Mouse (Mus musculus) embryonic facial prominence, embryonic 10.5 days (tissue): ENCODE results near the gene Rnf151. TPM values are rescaled to one million over a fixed set of nuclear protein-coding genes. Genes with fewer than 3 reads are reported as not detected.
A peak's percentile ranks its signal among the peaks of the same experiment; 100 is the strongest.
"Not testable (repeated sequence)": the region's sequence is repeated elsewhere in the genome, so short reads cannot be mapped to it uniquely, and the experiment has no call there.

ENCODE experiments used
- DNase-seq: peaks from one replicate; pipeline ENCODE4 v3.0.0-alpha.2; 2017; ENCODE audit warnings: low spot score
- H3K27ac ChIP-seq: fragments of 300-500 bp; sonication (generic); replicated peaks from 2 replicates; pipeline ENCODE4 v1.5.1; 2016; ENCODE audit warnings: mild to moderate bottlenecking
- H3K27me3 ChIP-seq: fragments of 300-500 bp; sonication (generic); replicated peaks from 2 replicates; pipeline ENCODE4 v1.6.1; 2016; ENCODE audit warnings: low read depth, mild to moderate bottlenecking; ENCODE audit not compliant: poor library complexity, severe bottlenecking
- H3K36me3 ChIP-seq: fragments of 300-500 bp; sonication (generic); replicated peaks from 2 replicates; pipeline ENCODE4 v1.6.1; 2016; ENCODE audit warnings: mild to moderate bottlenecking, moderate library complexity
- H3K4me1 ChIP-seq: fragments of 300-500 bp; sonication (generic); 2 replicates; pipeline ENCODE4 v1.6.1; 2016
- H3K4me3 ChIP-seq: fragments of 300-500 bp; sonication (generic); 2 replicates; pipeline ENCODE4 v1.5.1; 2016; ENCODE audit warnings: mild to moderate bottlenecking, moderate library complexity
- H3K9me3 ChIP-seq: fragments of 300-500 bp; sonication (generic); 2 replicates; pipeline ENCODE4 v1.6.1; 2016; ENCODE audit warnings: mild to moderate bottlenecking
- WGBS: fragments of 180-500 bp; shearing (Covaris S2); methylation state at CpG from one replicate; pipeline ENCODE4 v1.1.7; 2016; 5-methylcytosine and 5-hydroxymethylcytosine counted together
- polyA plus RNA-seq: library from polyadenylated mRNA; unstranded; fragments of >200 nt; fragmentation: Nextera tagmentation; extraction: Ambion mirVana; gene quantifications from 2 replicates; pipeline ENCODE4 v1.2.1, GENCODE M21; 2016

Gene Rnf151
- polyA plus RNA-seq, 1 experiment from 2014 or later, result 0.29 TPM

GRCm38 (mm10) chr17:24727618-24728017 is 9.8 kb upstream of the Rnf151 start, which contains the start of gene Rpl3l:
Rpl3l (plus strand) TSS chr17:24727820.
- no peaks in the 10 kb centered on the region for H3K9me3 ChIP-seq
- peaks cover under 1% of the 10 kb centered on the region for H3K36me3 ChIP-seq
- no peak for DNase-seq
- H3K27ac ChIP-seq, result no peak within 1 kb of the TSS
- WGBS, result 74% methylated on average over 2 of the region's 2 CpGs
- H3K4me1 ChIP-seq, result peaks cover 17% of the 10 kb centered on the region
- H3K27me3 ChIP-seq, result 0 out of 2 replicates have a peak, but pooled peaks cover 8% of the 10 kb centered on the region
- H3K4me3 ChIP-seq, result no peak within 1 kb of the TSS

- WGBS, result 71% methylated on average over 3 of the region's 3 CpGs
- Histone ChIP-seq H3K27me3 (no peaks in the 10 kb centered on the region), H3K27ac (no peak overlapping the region), H3K4me1 (peaks cover 32% of the 10 kb centered on the region), H3K4me3 (no peak overlapping the region), H3K9me3 (no peaks in the 10 kb centered on the region), H3K36me3 (peaks cover 18% of the 10 kb centered on the region)
- no peak for DNase-seq
Observed at GRCm38 (mm10) chr17:24725637-24726390, 8.0 kb upstream of the Rnf151 start.

GRCm38 (mm10) chr17:24724184-24724583 is 6.3 kb upstream of the Rnf151 start, which contains the start of gene Ndufb10:
Ndufb10 (minus strand) TSS chr17:24724478.
- under 1% methylated on average over 30 of the region's 30 CpGs for WGBS
- no peaks in the 10 kb centered on the region for H3K27me3 ChIP-seq
- peaks cover 32% of the 10 kb centered on the region for H3K4me1 ChIP-seq
- peak within 1 kb of the TSS; percentile 90 for H3K4me3 ChIP-seq
- peak within 1 kb of the TSS; percentile 86 for H3K27ac ChIP-seq
- DNase-seq, result peak; percentile 97
- H3K9me3 ChIP-seq, result no peaks in the 10 kb centered on the region
- H3K36me3 ChIP-seq, result peaks cover 22% of the 10 kb centered on the region

- DNase-seq, result no peak
- peaks cover 22% of the 10 kb centered on the region for H3K36me3 ChIP-seq
- under 1% methylated on average over 15 of the region's 15 CpGs for WGBS
- peak overlapping the region; percentile 90 for H3K4me3 ChIP-seq
- H3K27me3 ChIP-seq, result no peaks in the 10 kb centered on the region
- no peaks in the 10 kb centered on the region for H3K9me3 ChIP-seq
- H3K27ac ChIP-seq, result peak overlapping the region; percentile 86
- peaks cover 34% of the 10 kb centered on the region for H3K4me1 ChIP-seq
Observed at GRCm38 (mm10) chr17:24723881-24724180, 6.0 kb upstream of the Rnf151 start.

- Histone ChIP-seq H3K27ac (peak overlapping the region; percentile 86), H3K4me1 (peaks cover 40% of the 10 kb centered on the region), H3K36me3 (peaks cover 27% of the 10 kb centered on the region), H3K27me3 (no peaks in the 10 kb centered on the region), H3K9me3 (no peaks in the 10 kb centered on the region), H3K4me3 (peak overlapping the region; percentile 90)
- 6% methylated on average over 12 of the region's 12 CpGs for WGBS
- peak; percentile 25 for DNase-seq
Observed at GRCm38 (mm10) chr17:24723122-24723880, 5.4 kb upstream of the Rnf151 start.

- no peaks in the 10 kb centered on the region for H3K9me3 ChIP-seq
- H3K27me3 ChIP-seq, result no peaks in the 10 kb centered on the region
- H3K36me3 ChIP-seq, result peaks cover 36% of the 10 kb centered on the region
- no peak overlapping the region for H3K27ac ChIP-seq
- WGBS, result 31% methylated on average over 13 of the region's 13 CpGs
- peaks cover 40% of the 10 kb centered on the region for H3K4me1 ChIP-seq
- peak overlapping the region; percentile 90 for H3K4me3 ChIP-seq
- DNase-seq, result peak; percentile 36
Observed at GRCm38 (mm10) chr17:24722220-24722924, 4.5 kb upstream of the Rnf151 start.

GRCm38 (mm10) chr17:24721383-24721955 is 3.6 kb upstream of the Rnf151 start:
- H3K27ac ChIP-seq, result 0 out of 2 replicates have a peak overlapping the region, but pooled peaks have one; percentile 40
- not testable (repeated sequence) for H3K27me3 ChIP-seq, H3K9me3 ChIP-seq, DNase-seq
- H3K4me3 ChIP-seq, result peak overlapping the region; percentile 90
- 67% methylated on average over 7 of the region's 7 CpGs for WGBS
- H3K36me3 ChIP-seq, result peaks cover 45% of the 10 kb centered on the region
- H3K4me1 ChIP-seq, result peaks cover 40% of the 10 kb centered on the region

- DNase-seq, H3K27me3 ChIP-seq, H3K9me3 ChIP-seq: not testable (repeated sequence)
- Histone ChIP-seq H3K4me1 (peaks cover 40% of the 10 kb centered on the region), H3K4me3 (peak overlapping the region; percentile 90), H3K27ac (peak overlapping the region; percentile 94), H3K36me3 (peaks cover 54% of the 10 kb centered on the region)
- WGBS, result 2% methylated on average over 11 of the region's 11 CpGs
Observed at GRCm38 (mm10) chr17:24720616-24721015, 2.8 kb upstream of the Rnf151 start.

GRCm38 (mm10) chr17:24719494-24720222 is 1.8 kb upstream of the Rnf151 start:
- H3K4me3 ChIP-seq, result peak overlapping the region; percentile 90
- DNase-seq, result peak; percentile 99
- under 1% methylated on average over 61 of the region's 61 CpGs for WGBS
- H3K4me1 ChIP-seq, result peaks cover 40% of the 10 kb centered on the region
- H3K27ac ChIP-seq, result peak overlapping the region; percentile 94
- peaks cover 60% of the 10 kb centered on the region for H3K36me3 ChIP-seq
- H3K27me3 ChIP-seq, result no peaks in the 10 kb centered on the region
- H3K9me3 ChIP-seq, result no peaks in the 10 kb centered on the region

GRCm38 (mm10) chr17:24718938-24719337 is 1.1 kb upstream of the Rnf151 start:
- not testable (repeated sequence) for H3K27me3 ChIP-seq, DNase-seq, H3K9me3 ChIP-seq
- Histone ChIP-seq H3K4me1 (peaks cover 35% of the 10 kb centered on the region), H3K27ac (peak overlapping the region; percentile 94), H3K36me3 (peaks cover 60% of the 10 kb centered on the region), H3K4me3 (peak overlapping the region; percentile 90)
- WGBS, result 62% methylated on average over 5 of the region's 5 CpGs

- 98% methylated on average over 15 of the region's 15 CpGs for WGBS
- Histone ChIP-seq H3K27me3 (no peaks in the 10 kb centered on the region), H3K36me3 (peaks cover 45% of the 10 kb centered on the region), H3K4me1 (peaks cover 10% of the 10 kb centered on the region), H3K4me3 (no peak overlapping the region), H3K27ac (no peak overlapping the region), H3K9me3 (no peaks in the 10 kb centered on the region)
- no peak for DNase-seq
Observed at GRCm38 (mm10) chr17:24716166-24716682, 1.6 kb downstream of the Rnf151 start.
